Mouse (Mus musculus): ENCODE measurements at regions not wholly inside any gene's neighbourhood (a gene's known extent, or its start where the extent isn't known, plus 50 kb on each side); places are given as distances from the start of the nearest gene placed in this dataset.
A peak's percentile ranks its signal among the peaks of the same experiment; 100 is the strongest.
"Not testable (repeated sequence)": the region's sequence is repeated elsewhere in the genome, so short reads cannot be mapped to it uniquely, and the experiment has no call there.

GRCm38 (mm10) chr11:63238655-63239054, 109.9 kb downstream of the Pmp22 start:
- Histone ChIP-seq H3K4me3 (replicated peaks; ENCODE audit: low read length) (no peak overlapping the region), H3K36me3 (ENCODE audit: control insufficient read depth, insufficient read depth, low read length) (no peaks in the 10 kb centered on the region), H3K4me1 (ENCODE audit: control insufficient read depth, insufficient read depth, low read length) (no peaks in the 10 kb centered on the region), H3K27me3 (ENCODE audit: control insufficient read depth, insufficient read depth, low read length) (no peaks in the 10 kb centered on the region), H3K27ac (ENCODE audit: low read length) (no peak overlapping the region; the same call in 1 of the 2 replicates), H3K9ac (ENCODE audit: low read length) (no peak overlapping the region), H3K9me3 (replicated peaks; ENCODE audit: control insufficient read depth, low read length) (no peaks in the 10 kb centered on the region; the same call in 1 of the 2 replicates), H3K4me2 (ENCODE audit: low read depth, low read length) (no peak overlapping the region)
- 54% methylated on average over 4 of the region's 4 CpGs for WGBS
- no peak for ATAC-seq (ENCODE audit: insufficient read depth, low FRiP score)

GRCm38 (mm10) chr11:63243906-63244416, 115.2 kb downstream of the Pmp22 start:
- 64% methylated on average over 9 of the region's 9 CpGs for WGBS
- no peaks in the 10 kb centered on the region for H3K27me3 ChIP-seq (ENCODE audit: control insufficient read depth, insufficient read depth, low read length)
- no peaks in the 10 kb centered on the region for H3K4me1 ChIP-seq (ENCODE audit: control insufficient read depth, insufficient read depth, low read length)

GRCm38 (mm10) chr11:63245041-63245440, 116.3 kb downstream of the Pmp22 start:
- H3K27ac ChIP-seq (ENCODE audit: low read length): no peak overlapping the region
- H3K4me1 ChIP-seq (ENCODE audit: control insufficient read depth, insufficient read depth, low read length): peaks cover 4% of the 10 kb centered on the region; the same call in 1 of the 2 replicates
- no peaks in the 10 kb centered on the region for H3K36me3 ChIP-seq (ENCODE audit: control insufficient read depth, insufficient read depth, low read length)
- ATAC-seq (ENCODE audit: insufficient read depth, low FRiP score): no peak
- H3K4me3 ChIP-seq (replicated peaks; ENCODE audit: low read length): no peak overlapping the region
- no peak overlapping the region for H3K9ac ChIP-seq (ENCODE audit: low read length)
- no peak overlapping the region for H3K4me2 ChIP-seq (ENCODE audit: low read depth, low read length)
- no peaks in the 10 kb centered on the region for H3K27me3 ChIP-seq (ENCODE audit: control insufficient read depth, insufficient read depth, low read length)
- no peaks in the 10 kb centered on the region; the same call in 1 of the 2 replicates for H3K9me3 ChIP-seq (replicated peaks; ENCODE audit: control insufficient read depth, low read length)
- WGBS: 86% methylated on average over 6 of the region's 6 CpGs

More at GRCm38 (mm10) chr11:63243906-63244416, 115.2 kb downstream of the Pmp22 start:
- no peak overlapping the region for H3K4me2 ChIP-seq (ENCODE audit: low read depth, low read length)
- no peak overlapping the region for H3K27ac ChIP-seq (ENCODE audit: low read length)
- no peak overlapping the region for H3K9ac ChIP-seq (ENCODE audit: low read length)
- no peaks in the 10 kb centered on the region for H3K36me3 ChIP-seq (ENCODE audit: control insufficient read depth, insufficient read depth, low read length)
- no peak overlapping the region for H3K4me3 ChIP-seq (replicated peaks; ENCODE audit: low read length)
- no peaks in the 10 kb centered on the region; the same call in 1 of the 2 replicates for H3K9me3 ChIP-seq (replicated peaks; ENCODE audit: control insufficient read depth, low read length)
- ATAC-seq (ENCODE audit: insufficient read depth, low FRiP score): no peak

- H3K36me3 ChIP-seq (ENCODE audit: control insufficient read depth, insufficient read depth, low read length): no peaks in the 10 kb centered on the region
- H3K27ac ChIP-seq (ENCODE audit: low read length): no peak overlapping the region
- WGBS: 70% methylated on average over 9 of the region's 9 CpGs
- H3K4me1 ChIP-seq (ENCODE audit: control insufficient read depth, insufficient read depth, low read length): peaks cover 5% of the 10 kb centered on the region; the same call in 1 of the 2 replicates
- ATAC-seq (ENCODE audit: insufficient read depth, low FRiP score): no peak
- H3K9ac ChIP-seq (ENCODE audit: low read length): no peak overlapping the region
- H3K9me3 ChIP-seq (replicated peaks; ENCODE audit: control insufficient read depth, low read length): no peaks in the 10 kb centered on the region
- H3K27me3 ChIP-seq (ENCODE audit: control insufficient read depth, insufficient read depth, low read length): no peaks in the 10 kb centered on the region
- H3K4me2 ChIP-seq (ENCODE audit: low read depth, low read length): no peak overlapping the region
- H3K4me3 ChIP-seq (replicated peaks; ENCODE audit: low read length): no peak overlapping the region
Observed at GRCm38 (mm10) chr11:63246052-63246661, 117.4 kb downstream of the Pmp22 start.

- H3K27me3 ChIP-seq (ENCODE audit: control insufficient read depth, insufficient read depth, low read length): peaks cover 3% of the 10 kb centered on the region; the same call in 1 of the 2 replicates
- H3K36me3 ChIP-seq (ENCODE audit: control insufficient read depth, insufficient read depth, low read length): no peaks in the 10 kb centered on the region
- peak; percentile 67; the same call in 1 of the 2 replicates for ATAC-seq (ENCODE audit: insufficient read depth, low FRiP score)
- H3K4me2 ChIP-seq (ENCODE audit: low read depth, low read length): no peak overlapping the region
- H3K4me3 ChIP-seq (replicated peaks; ENCODE audit: low read length): no peak overlapping the region
- H3K4me1 ChIP-seq (ENCODE audit: control insufficient read depth, insufficient read depth, low read length): peaks cover 19% of the 10 kb centered on the region
- no peak overlapping the region for H3K27ac ChIP-seq (ENCODE audit: low read length)
- H3K9me3 ChIP-seq (replicated peaks; ENCODE audit: control insufficient read depth, low read length): no peaks in the 10 kb centered on the region
- no peak overlapping the region for H3K9ac ChIP-seq (ENCODE audit: low read length)
- 39% methylated on average over 8 of the region's 8 CpGs for WGBS
Observed at GRCm38 (mm10) chr11:63252012-63252856, 123.5 kb downstream of the Pmp22 start.

GRCm38 (mm10) chr11:63252968-63253602, 124.3 kb downstream of the Pmp22 start:
- Histone ChIP-seq H3K36me3 (ENCODE audit: control insufficient read depth, insufficient read depth, low read length) (no peaks in the 10 kb centered on the region), H3K27ac (ENCODE audit: low read length) (no peak overlapping the region), H3K9me3 (replicated peaks; ENCODE audit: control insufficient read depth, low read length) (no peaks in the 10 kb centered on the region), H3K27me3 (ENCODE audit: control insufficient read depth, insufficient read depth, low read length) (peaks cover 3% of the 10 kb centered on the region; the same call in 1 of the 2 replicates), H3K4me3 (replicated peaks; ENCODE audit: low read length) (no peak overlapping the region), H3K9ac (ENCODE audit: low read length) (no peak overlapping the region), H3K4me1 (ENCODE audit: control insufficient read depth, insufficient read depth, low read length) (peaks cover 19% of the 10 kb centered on the region), H3K4me2 (ENCODE audit: low read depth, low read length) (no peak overlapping the region)
- WGBS: 10% methylated on average over 5 of the region's 5 CpGs
- peak; percentile 59; the same call in 1 of the 2 replicates for ATAC-seq (ENCODE audit: insufficient read depth, low FRiP score)

- Histone ChIP-seq H3K27ac (ENCODE audit: low read length) (no peak overlapping the region), H3K4me2 (ENCODE audit: low read depth, low read length) (peak overlapping the region; percentile 48), H3K27me3 (ENCODE audit: control insufficient read depth, insufficient read depth, low read length) (no peaks in the 10 kb centered on the region), H3K4me3 (replicated peaks; ENCODE audit: low read length) (peak overlapping the region; percentile 29), H3K9ac (ENCODE audit: low read length) (peak overlapping the region; percentile 53; the same call in 1 of the 2 replicates), H3K36me3 (ENCODE audit: control insufficient read depth, insufficient read depth, low read length) (no peaks in the 10 kb centered on the region), H3K4me1 (ENCODE audit: control insufficient read depth, insufficient read depth, low read length) (peaks cover 5% of the 10 kb centered on the region), H3K9me3 (replicated peaks; ENCODE audit: control insufficient read depth, low read length) (no peaks in the 10 kb centered on the region)
- 37% methylated on average over 9 of the region's 9 CpGs for WGBS
- ATAC-seq (ENCODE audit: insufficient read depth, low FRiP score): no peak
Observed at GRCm38 (mm10) chr11:63264432-63265061, 135.8 kb downstream of the Pmp22 start.

- H3K9me3 ChIP-seq (replicated peaks; ENCODE audit: control insufficient read depth, low read length); H3K9ac ChIP-seq (ENCODE audit: low read length); H3K4me2 ChIP-seq (ENCODE audit: low read depth, low read length); H3K4me1 ChIP-seq (ENCODE audit: control insufficient read depth, insufficient read depth, low read length); H3K4me3 ChIP-seq (replicated peaks; ENCODE audit: low read length); H3K27ac ChIP-seq (ENCODE audit: low read length); H3K36me3 ChIP-seq (ENCODE audit: control insufficient read depth, insufficient read depth, low read length); H3K27me3 ChIP-seq (ENCODE audit: control insufficient read depth, insufficient read depth, low read length); ATAC-seq (ENCODE audit: insufficient read depth, low FRiP score): not testable (repeated sequence)
- WGBS: 93% methylated on average over 2 of the region's 2 CpGs
Observed at GRCm38 (mm10) chr11:63266290-63266689, 137.5 kb downstream of the Pmp22 start.

Data from stomach, embryonic 16.5 days (tissue).